Mouse (Mus musculus) kidney, postnatal 4 days (tissue): Measurements from ENCODE around the gene Cyth4.

Experiments used
- DNase-seq, 2 experiments: peaks; one replicate each; pipeline ENCODE4 v3.0.0; 2021; ENCODE audit warnings: mixed read lengths in 2 of 2

The Cyth4 gene

GRCm38 (mm10) chr15:78623426-78623825 lies 26.6 kb downstream of the Cyth4 start:
- peak; percentile 87 for DNase-seq

- DNase-seq: peak; percentile 76 to 84
Measured at GRCm38 (mm10) chr15:78624431-78624950, 27.6 kb downstream of the Cyth4 start.

GRCm38 (mm10) chr15:78624961-78625360 lies 28.1 kb downstream of the Cyth4 start:
- peak; percentile 23 to 51 for DNase-seq

GRCm38 (mm10) chr15:78626285-78626684 lies 29.4 kb downstream of the Cyth4 start:
- no peak for DNase-seq

GRCm38 (mm10) chr15:78632387-78632786 lies 35.5 kb downstream of the Cyth4 start:
- no peak for DNase-seq

- DNase-seq: no peak
Measured at GRCm38 (mm10) chr15:78633413-78633812, 36.6 kb downstream of the Cyth4 start.

- DNase-seq: peak; percentile 33 to 54
Measured at GRCm38 (mm10) chr15:78634095-78634737, 37.4 kb downstream of the Cyth4 start.

GRCm38 (mm10) chr15:78635231-78635630 lies 38.4 kb downstream of the Cyth4 start:
- peak; percentile 52 to 69 for DNase-seq

- DNase-seq: no peak
Measured at GRCm38 (mm10) chr15:78643633-78644032, 46.8 kb downstream of the Cyth4 start.

- DNase-seq: no peak
Measured at GRCm38 (mm10) chr15:78644606-78645005, 47.8 kb downstream of the Cyth4 start.

- DNase-seq: no peak
Measured at GRCm38 (mm10) chr15:78647746-78648145, 50.9 kb downstream of the Cyth4 start.

GRCm38 (mm10) chr15:78651169-78651568 lies 54.3 kb downstream of the Cyth4 start:
- DNase-seq: no peak

- DNase-seq: peak; percentile 23 to 37
Measured at GRCm38 (mm10) chr15:78664268-78664667, 67.4 kb downstream of the Cyth4 start.

- DNase-seq: no peak
Measured at GRCm38 (mm10) chr15:78669221-78669871, 72.5 kb downstream of the Cyth4 start.

- DNase-seq: peak; percentile 66 to 77
Measured at GRCm38 (mm10) chr15:78670341-78670740, 73.5 kb downstream of the Cyth4 start.
